Mouse (Mus musculus) layer of hippocampus, adult 2 months (tissue): ENCODE results near the gene Gas8. TPM values are rescaled to one million over a fixed set of nuclear protein-coding genes. Genes with fewer than 3 reads are reported as not detected.
"Not testable (repeated sequence)": the region's sequence is repeated elsewhere in the genome, so short reads cannot be mapped to it uniquely, and the experiment has no call there.

Source experiments
- DNase-seq, 2 experiments: peaks; one replicate each; pipeline ENCODE4 v3.0.0; 2022; ENCODE audit warnings: low spot score in 2 of 2
- H3K27ac ChIP-seq: fragments of 200-600 bp; 2 replicates; pipeline ENCODE4 v1.8.1; 2022
- H3K4me3 ChIP-seq: fragments of 200-600 bp; 2 replicates; pipeline ENCODE4 v1.8.1; 2022; ENCODE audit warnings: mild to moderate bottlenecking
- CTCF ChIP-seq: fragments of 200-600 bp; conservative IDR thresholded peaks from 2 replicates; pipeline ENCODE4 v1.8.1; 2022; ENCODE audit warnings: antibody characterized with exemption, mild to moderate bottlenecking, moderate library complexity
- total RNA-seq, 2 experiments: library from RNA; stranded (reverse); gene quantifications; 2 replicates each; pipeline ENCODE4 v1.2.3; 2021

Gene Gas8
- total RNA-seq, 2 experiments from 2014 or later: 30.3 to 30.6 TPM

- no peak overlapping the region for H3K4me3 ChIP-seq
- H3K27ac ChIP-seq: no peak overlapping the region
- TF ChIP-seq CTCF: no peak
- DNase-seq: peak; percentile 39 to 65
Measured at GRCm38 (mm10) chr8:123527720-123528489, 9.3 kb downstream of the Gas8 start.

DNA sequence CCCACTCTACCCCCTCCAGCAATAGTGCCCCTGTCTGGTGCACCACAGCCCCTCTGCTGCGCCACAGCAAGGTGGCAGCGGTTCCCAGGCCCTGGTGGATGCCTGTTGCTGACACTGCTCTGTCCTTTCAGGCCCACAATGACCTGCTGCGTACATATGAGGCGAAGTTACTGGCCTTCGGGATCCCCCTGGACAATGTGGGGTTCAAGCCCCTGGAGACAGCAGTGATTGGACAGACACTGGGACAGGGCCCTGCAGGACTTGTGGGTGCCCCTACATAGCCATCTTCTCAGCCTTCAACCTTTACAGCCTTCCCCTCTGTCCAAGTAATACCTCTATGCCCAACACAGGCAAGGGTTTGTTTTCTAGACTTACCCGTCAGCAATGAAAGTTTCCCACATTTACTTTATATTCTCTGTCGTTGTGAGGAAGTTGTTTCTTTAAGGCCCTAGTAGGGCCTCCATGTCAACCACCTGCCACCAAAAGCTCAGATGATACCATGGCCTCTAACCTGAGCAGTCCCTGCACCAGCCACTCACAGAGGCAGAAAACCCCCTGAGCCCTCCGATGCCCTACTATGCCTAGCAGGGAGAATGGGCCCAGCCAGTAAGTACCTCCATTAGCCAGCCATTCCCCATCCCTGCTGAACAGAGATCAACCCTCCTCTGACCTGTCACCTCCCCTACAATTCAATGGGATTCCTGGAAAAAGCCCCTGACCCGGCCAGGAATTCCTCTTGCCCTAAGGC lies 17.8 kb downstream of the Gas8 start:
- Histone ChIP-seq H3K4me3 (no peak overlapping the region), H3K27ac (no peak overlapping the region)
- no peak for TF ChIP-seq CTCF
- peak in 1 of 2 experiments; percentile 8 for DNase-seq

DNA sequence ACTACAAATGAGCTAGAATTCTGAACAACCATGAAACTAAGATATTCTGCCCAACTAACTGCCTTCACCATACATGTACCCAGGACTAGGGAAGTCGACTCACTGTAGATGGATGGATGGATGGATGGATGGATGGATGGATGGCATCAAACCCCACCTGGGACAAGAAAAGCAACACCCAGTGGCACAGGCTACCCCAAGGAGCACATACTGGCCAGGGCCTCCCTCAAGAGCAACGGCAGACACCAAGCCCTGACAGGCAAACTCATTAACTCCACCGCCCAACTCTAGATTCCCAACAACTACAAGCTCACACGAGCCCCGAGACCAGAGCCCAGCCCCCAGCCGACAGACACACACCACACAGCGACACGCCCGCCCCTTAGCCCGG lies 18.4 kb downstream of the Gas8 start:
- Histone ChIP-seq H3K4me3 (no peak overlapping the region), H3K27ac (no peak overlapping the region)
- TF ChIP-seq CTCF: no peak
- DNase-seq: peak in 1 of 2 experiments; percentile 5

DNA sequence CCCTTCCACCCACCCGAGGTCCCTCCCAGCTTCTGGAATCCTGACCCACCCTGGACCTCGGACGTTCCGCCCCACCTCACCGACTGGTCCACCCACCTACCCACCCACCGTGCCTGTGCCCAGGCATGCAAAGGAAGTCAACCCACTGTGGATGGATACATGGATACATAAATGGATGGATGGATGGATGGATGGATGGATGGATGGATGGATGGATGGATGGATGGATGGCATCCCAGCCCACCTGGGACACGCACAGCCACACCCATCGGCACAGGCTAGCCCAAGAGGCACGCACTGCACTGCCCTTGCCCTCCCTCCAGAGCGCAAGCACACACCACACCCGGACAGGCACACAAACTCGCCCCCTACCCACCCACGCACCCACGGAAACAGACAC lies 19.0 kb downstream of the Gas8 start:
- H3K27ac ChIP-seq, H3K4me3 ChIP-seq: not testable (repeated sequence)
- peak; percentile 31 to 32 for DNase-seq

GRCm38 (mm10) chr8:123564221-123564620 lies 45.6 kb downstream of the Gas8 start:
- DNase-seq, H3K27ac ChIP-seq: not testable (repeated sequence)

GRCm38 (mm10) chr8:123575386-123575785 lies 56.8 kb downstream of the Gas8 start:
- H3K4me3 ChIP-seq, H3K27ac ChIP-seq: not testable (repeated sequence)
- peak in 1 of 2 experiments; percentile 9 for DNase-seq

More at GRCm38 (mm10) chr8:123564221-123564620, 45.6 kb downstream of the Gas8 start:
- H3K4me3 ChIP-seq: not testable (repeated sequence)

Other genes with a start within 250 kb of the Gas8 start
- 1 to 10 TPM; 1.7 to 2.8 TPM for gene Fanca, start 200.3 kb upstream of the Gas8 start, total RNA-seq
- 10 to 100 TPM; 15.8 to 17.4 TPM for gene Spire2, start 186.1 kb upstream of the Gas8 start, total RNA-seq
- 100 to 1,000 TPM; 459 to 497 TPM for gene Tcf25, start 145.1 kb upstream of the Gas8 start, total RNA-seq
- not detected for gene Mc1r, start 111.7 kb upstream of the Gas8 start, total RNA-seq
- 100 to 1,000 TPM; 249 to 277 TPM for gene Tubb3, start 107.4 kb upstream of the Gas8 start, total RNA-seq
- gene Def8, start 95.3 kb upstream of the Gas8 start, total RNA-seq: 10 to 100 TPM; 56.7 to 62.1 TPM
- gene Afg3l1, start 40.9 kb upstream of the Gas8 start, total RNA-seq: 10 to 100 TPM; 23.6 to 37.6 TPM
- gene Dbndd1, start 3.4 kb upstream of the Gas8 start, total RNA-seq: 1 to 10 TPM; 9.7 to 9.8 TPM
- 10 to 100 TPM; 43.9 to 44.7 TPM for gene Rhou, start 135.1 kb downstream of the Gas8 start, total RNA-seq